ENCODE assay signal across 19 mouse cellular contexts in genomic region chr9:32631341-32631740, GRCm38 (mm10). TPM values are rescaled to one million over a fixed set of nuclear protein-coding genes. Genes with fewer than 3 reads are reported as not detected.
DNase-seq lines count a peak whose midpoint lies in the region; ATAC-seq and TF ChIP-seq lines count a peak whose summit lies in the region.
"Had no signal": no experiment of that assay in that cellular context is flagged by ENCODE, and none has a peak within 500 bp of the region (broad histone marks: within the 10 kb centered on the region; RNA-seq: fewer than 3 reads in every experiment).

No protein-coding gene starts in this region.

- H3K36me3 ChIP-seq in embryonic facial prominence, embryonic 14.5 days (ENCODE audit: control insufficient read depth, insufficient read depth, low read length), result no peaks in the 10 kb centered on the region
- H3K36me3 ChIP-seq in embryonic facial prominence, embryonic 10.5 days (replicated peaks), result no peaks in the 10 kb centered on the region
- H3K36me3 ChIP-seq: embryonic facial prominence, embryonic 12.5 days; forebrain, embryonic 12.5 days; G1E; heart, embryonic 13.5 days; hindbrain, embryonic 12.5 days; intestine, embryonic 15.5 days had no signal

- intact Hi-C loops in left cerebral cortex, postnatal 4 days (cut with DNase I), result no loop called here

- H3K27ac ChIP-seq in embryonic facial prominence, embryonic 14.5 days (replicated peaks; ENCODE audit: low read depth, low read length), result no peak overlapping the region
- H3K27ac ChIP-seq in embryonic facial prominence, embryonic 10.5 days (replicated peaks), result no peak overlapping the region
- H3K27ac ChIP-seq: embryonic facial prominence, embryonic 12.5 days; forebrain, embryonic 12.5 days; gastrocnemius, adult 2 months; heart, embryonic 13.5 days; hindbrain, embryonic 12.5 days; intestine, embryonic 15.5 days had no signal

- no peak for TF ChIP-seq POLR2A in brain, embryonic 14.5 days (IDR thresholded peaks at IDR 0.05; ENCODE audit: borderline replicate concordance, extremely low read depth, insufficient read depth, insufficient read length, poor library complexity, severe bottlenecking)

- H3K4me2 ChIP-seq in embryonic facial prominence, embryonic 14.5 days (ENCODE audit: low read depth, low read length), result no peak overlapping the region
- H3K4me2 ChIP-seq: embryonic facial prominence, embryonic 12.5 days; forebrain, embryonic 12.5 days; heart, embryonic 13.5 days; hindbrain, embryonic 12.5 days; intestine, embryonic 15.5 days had no signal

- no peak overlapping the region for H3K4me3 ChIP-seq in embryonic facial prominence, embryonic 14.5 days (ENCODE audit: low read depth, low read length)
- H3K4me3 ChIP-seq in embryonic facial prominence, embryonic 10.5 days, result no peak overlapping the region
- H3K4me3 ChIP-seq: embryonic facial prominence, embryonic 12.5 days; forebrain, embryonic 12.5 days; gastrocnemius, adult 2 months; heart, embryonic 13.5 days; hindbrain, embryonic 12.5 days; intestine, embryonic 15.5 days had no signal

- 0 out of 2 replicates have a peak, but pooled peaks cover 11% of the 10 kb centered on the region for H3K27me3 ChIP-seq in embryonic facial prominence, embryonic 14.5 days (replicated peaks; ENCODE audit: control insufficient read depth, insufficient read depth, low read length)
- peaks cover 48% of the 10 kb centered on the region for H3K27me3 ChIP-seq in embryonic facial prominence, embryonic 10.5 days (replicated peaks; ENCODE audit: low read depth, poor library complexity, severe bottlenecking)
- H3K27me3 ChIP-seq: embryonic facial prominence, embryonic 12.5 days; intestine, embryonic 15.5 days had no signal

- H3K9ac ChIP-seq in embryonic facial prominence, embryonic 14.5 days (ENCODE audit: low read depth, low read length), result no peak overlapping the region
- H3K9ac ChIP-seq: embryonic facial prominence, embryonic 12.5 days; forebrain, embryonic 12.5 days; heart, embryonic 13.5 days; hindbrain, embryonic 12.5 days; intestine, embryonic 15.5 days had no signal

- peak; percentile 15 for DNase-seq in embryonic facial prominence, embryonic 14.5 days (ENCODE audit: low spot score)
- DNase-seq in embryonic facial prominence, embryonic 10.5 days (ENCODE audit: low spot score), result no peak
- peak; percentile 53 for DNase-seq in left cerebral cortex, postnatal 4 days
- no peak for DNase-seq in left cerebral cortex, adult 18-20 months (ENCODE audit: low spot score in 2 of 2)
- DNase-seq in Muller cell, postnatal 12 days (ENCODE audit: inconsistent ontology term), result peak; percentile 39
- peak; percentile 66 for DNase-seq in brain, embryonic 14.5 days (ENCODE audit: low read depth)
- DNase-seq in c-Kit-positive CD71-positive TER-119-positive erythroid progenitor cells, embryonic 14.5 days (ENCODE audit: low spot score), result no peak
- DNase-seq: adrenal gland, postnatal 10 days; embryo, embryonic 11 days; gastrocnemius, adult 2 months; gastrocnemius, postnatal 25 days; heart, postnatal 4 days; kidney, adult 18-20 months had no signal

- no peak for TF ChIP-seq CTCF in brain, embryonic 14.5 days (IDR thresholded peaks at IDR 0.05; ENCODE audit: borderline replicate concordance, extremely low read depth, insufficient read depth, insufficient read length)

- H3K9me3 ChIP-seq in embryonic facial prominence, embryonic 14.5 days (ENCODE audit: control insufficient read depth, low read length), result no peaks in the 10 kb centered on the region
- H3K9me3 ChIP-seq in embryonic facial prominence, embryonic 10.5 days, result no peaks in the 10 kb centered on the region
- H3K9me3 ChIP-seq: embryonic facial prominence, embryonic 12.5 days; forebrain, embryonic 12.5 days; G1E; heart, embryonic 13.5 days; hindbrain, embryonic 12.5 days; intestine, embryonic 15.5 days had no signal

- ATAC-seq in embryonic facial prominence, embryonic 14.5 days (ENCODE audit: low read depth), result no peak
- ATAC-seq: intestine, embryonic 15.5 days had no signal

- no peaks in the 10 kb centered on the region; the same call in none of the 2 replicates for H3K4me1 ChIP-seq in embryonic facial prominence, embryonic 14.5 days (ENCODE audit: control insufficient read depth, insufficient read depth, low read length)
- H3K4me1 ChIP-seq in embryonic facial prominence, embryonic 10.5 days, result peaks cover 12% of the 10 kb centered on the region

RNA-seq across cellular contexts. Expression of gene Ets1, which starts 4.7 kb away (rescaled TPM):
- 32.7 and 35.8 TPM in 2 replicates for polyA plus RNA-seq in embryonic facial prominence, embryonic 14.5 days (2014; fragmentation: Nextera tagmentation; extraction: Ambion mirVana)
- 34.0 and 38.6 TPM in 2 replicates for polyA plus RNA-seq in embryonic facial prominence, embryonic 10.5 days (2016; fragmentation: Nextera tagmentation; extraction: Ambion mirVana)
- total RNA-seq in left cerebral cortex, postnatal 4 days (2021), result 10 to 100 TPM; 26.5 to 27.2 TPM
- 1 to 10 TPM; 8.7 to 9.8 TPM for total RNA-seq in left cerebral cortex, adult 18-20 months (2021)
- polyA plus RNA-seq in brain, embryonic 14.5 days (2012; rRNA removed), result 10.6 and 15.8 TPM in 2 replicates
- polyA plus RNA-seq: G1E had no signal

Comparison
In these comparisons a context has a peak if more than half of its experiments do, and no peak if none do; other contexts are left out.
1. DNase-seq: peak in embryonic facial prominence, embryonic 14.5 days (single experiment), left cerebral cortex, postnatal 4 days (single experiment), Muller cell, postnatal 12 days (single experiment) and brain, embryonic 14.5 days (single experiment); none in embryonic facial prominence, embryonic 10.5 days (single experiment), left cerebral cortex, adult 18-20 months (0 of 2) and c-Kit-positive CD71-positive TER-119-positive erythroid progenitor cells, embryonic 14.5 days (single experiment).